Comparison of ENCODE assay signal across 23 mouse cellular contexts in the genomic region with DNA sequence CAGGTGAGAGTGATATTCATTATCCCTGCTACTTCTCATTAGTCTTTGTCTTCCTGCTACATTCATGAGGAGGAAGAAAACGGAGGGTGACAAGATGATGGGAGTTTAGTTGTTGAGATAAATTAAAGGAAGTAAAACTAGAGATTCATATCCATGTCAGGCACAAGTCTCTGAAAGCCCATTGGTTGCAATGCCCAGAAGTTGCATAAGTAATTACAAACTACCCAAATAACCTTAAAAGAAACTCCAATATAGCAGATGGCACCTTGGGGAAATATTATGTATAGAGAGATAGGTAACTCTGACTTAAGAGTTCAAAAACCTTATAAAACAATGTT. TPM values are rescaled to one million over a fixed set of nuclear protein-coding genes. Genes with fewer than 3 reads are reported as not detected.
DNase-seq lines count a peak whose midpoint lies in the region; ATAC-seq and TF ChIP-seq lines count a peak whose summit lies in the region.
"Had no signal": no experiment of that assay in that cellular context is flagged by ENCODE, and none has a peak within 500 bp of the region (broad histone marks: within the 10 kb centered on the region; RNA-seq: fewer than 3 reads in every experiment).

No protein-coding gene starts in this region.

- no peak for TF ChIP-seq CTCF in layer of hippocampus, adult 2 months (conservative IDR thresholded peaks at IDR 0.05)

- no peak for DNase-seq in layer of hippocampus, adult 2 months (ENCODE audit: low spot score in 2 of 2)
- DNase-seq in layer of hippocampus, postnatal 36 days = no peak
- DNase-seq in gastrocnemius, adult 18-20 months (ENCODE audit: low spot score) = no peak
- DNase-seq in thymus, postnatal 36 days = no peak
- DNase-seq: adrenal gland, postnatal 14 days; B cell, adult 2 months; cerebellum, adult 11-12 months; cerebellum, adult 8-10 months; cerebellum, postnatal 10 days; cerebellum, postnatal 36 days; gastrocnemius, adult 2 months; gastrocnemius, postnatal 14 days; heart, postnatal 36 days had no signal

- ATAC-seq in common myeloid progenitor, adult 5-6 weeks (replicated peaks; ENCODE audit: low read depth, poor library complexity, severe bottlenecking) = peak; percentile 52; the same call in 1 of the 2 replicates
- peak; percentile 92 for ATAC-seq in megakaryocyte, adult 5-6 weeks (ENCODE audit: poor library complexity, severe bottlenecking)
- ATAC-seq in megakaryocyte-erythroid progenitor cell, adult 5-6 weeks (replicated peaks; ENCODE audit: low FRiP score, low TSS enrichment, poor library complexity, severe bottlenecking) = no peak

- no peak overlapping the region for H3K4me3 ChIP-seq in layer of hippocampus, adult 2 months
- H3K4me3 ChIP-seq: forebrain, embryonic 10.5 days; forebrain, embryonic 13.5 days; gastrocnemius, adult 2 months; heart, embryonic 12.5 days; heart, embryonic 15.5 days; hindbrain, embryonic 10.5 days; hindbrain, embryonic 13.5 days had no signal

- H3K27ac ChIP-seq in layer of hippocampus, adult 2 months = peak overlapping the region; percentile 52
- H3K27ac ChIP-seq: forebrain, embryonic 10.5 days; forebrain, embryonic 13.5 days; gastrocnemius, adult 2 months; heart, embryonic 15.5 days; hindbrain, embryonic 10.5 days; hindbrain, embryonic 13.5 days had no signal

RNA-seq across cellular contexts. Expression of a gene that starts 31.2 kb away (rescaled TPM):
- total RNA-seq in layer of hippocampus, adult 2 months (2021) = 10 to 100 TPM; 32.3 to 32.5 TPM
- 10 to 100 TPM; 32.2 to 33.5 TPM for total RNA-seq in layer of hippocampus, postnatal 36 days (2021)
- total RNA-seq in common myeloid progenitor, adult 5-6 weeks (2017) = not detected in 2 replicates
- 0.02 TPM in 1 of 2 replicates, not detected in the other for total RNA-seq in megakaryocyte, adult 5-6 weeks (2015)
- not detected in 2 replicates for total RNA-seq in megakaryocyte, adult 5-6 weeks (2017)
- under 1 TPM; 0.32 to 0.50 TPM for total RNA-seq in gastrocnemius, adult 18-20 months (2021)
- 1.1 TPM in 1 of 2 replicates, not detected in the other for total RNA-seq in megakaryocyte-erythroid progenitor cell, adult 5-6 weeks (2014; fragmentation: Nextera tagmentation)
- total RNA-seq in megakaryocyte-erythroid progenitor cell, adult 5-6 weeks (2017) = 0.09 TPM in 1 of 2 replicates, not detected in the other
- total RNA-seq: MEL had no signal

Comparison
In these comparisons a context has a peak if more than half of its experiments do, and no peak if none do; other contexts are left out.
1. RNA of a gene that starts 31.2 kb away (total RNA-seq): 32.2 to 33.5 TPM in layer of hippocampus, postnatal 36 days and 32.3 to 32.5 TPM in layer of hippocampus, adult 2 months; 0.32 to 0.50 TPM in gastrocnemius, adult 18-20 months, 0.09 to 1.1 TPM in megakaryocyte-erythroid progenitor cell, adult 5-6 weeks, not detected in common myeloid progenitor, adult 5-6 weeks and 0.02 TPM in megakaryocyte, adult 5-6 weeks; every median in the first group is over 10 times any median in the second.